Mouse (Mus musculus): ENCODE measurements at regions not wholly inside any gene's neighbourhood (a gene's known extent, or its start where the extent isn't known, plus 50 kb on each side); places are given as distances from the start of the nearest gene placed in this dataset.

- Histone ChIP-seq H3K4me1 (ENCODE audit: insufficient read depth, low read depth, low read length) (no peaks in the 10 kb centered on the region), H3K9ac (replicated peaks; ENCODE audit: low read depth) (no peak overlapping the region), H3K9me3 (ENCODE audit: low read length) (no peaks in the 10 kb centered on the region), H3K4me3 (ENCODE audit: low read depth, low read length) (no peak overlapping the region), H3K36me3 (ENCODE audit: insufficient read depth, low read length) (no peaks in the 10 kb centered on the region), H3K27me3 (replicated peaks; ENCODE audit: insufficient read depth, low read length) (no peaks in the 10 kb centered on the region), H3K4me2 (replicated peaks; ENCODE audit: low read depth, low read length) (no peak overlapping the region), H3K27ac (ENCODE audit: low read length) (no peak overlapping the region)
- DNase-seq (ENCODE audit: low spot score) (peak; percentile 46), ATAC-seq (peak; percentile 71)
- TF ChIP-seq EP300 (IDR thresholded peaks at IDR 0.05), result no peak
- 39% methylated on average over 10 of the region's 10 CpGs for WGBS
Measured at GRCm38 (mm10) chr1:128535537-128536150, 56.4 kb downstream of the Cxcr4 start.

- no peak overlapping the region for H3K9ac ChIP-seq (replicated peaks; ENCODE audit: low read depth)
- TF ChIP-seq EP300 (IDR thresholded peaks at IDR 0.05) (no peak), CTCF (IDR thresholded peaks at IDR 0.05) (no peak)
- H3K27ac ChIP-seq (ENCODE audit: low read length), result no peak overlapping the region
- H3K36me3 ChIP-seq (ENCODE audit: insufficient read depth, low read length), result no peaks in the 10 kb centered on the region
- DNase-seq (ENCODE audit: low spot score) (peak; percentile 31), ATAC-seq (no peak)
- WGBS, result 12% methylated on average over 4 of the region's 4 CpGs
- H3K9me3 ChIP-seq (ENCODE audit: low read length), result no peaks in the 10 kb centered on the region
- no peaks in the 10 kb centered on the region for H3K27me3 ChIP-seq (replicated peaks; ENCODE audit: insufficient read depth, low read length)
- H3K4me1 ChIP-seq (ENCODE audit: insufficient read depth, low read depth, low read length), result no peaks in the 10 kb centered on the region
- no peak overlapping the region for H3K4me2 ChIP-seq (replicated peaks; ENCODE audit: low read depth, low read length)
- no peak overlapping the region for H3K4me3 ChIP-seq (ENCODE audit: low read depth, low read length)
Measured at GRCm38 (mm10) chr1:128532632-128533031, 59.5 kb downstream of the Cxcr4 start.

- DNase-seq (ENCODE audit: low spot score) (no peak), ATAC-seq (no peak)
- no peak overlapping the region for H3K4me2 ChIP-seq (replicated peaks; ENCODE audit: low read depth, low read length)
- H3K9ac ChIP-seq (replicated peaks; ENCODE audit: low read depth), result no peak overlapping the region
- TF ChIP-seq CTCF (IDR thresholded peaks at IDR 0.05) (no peak), EP300 (IDR thresholded peaks at IDR 0.05) (no peak)
- no peaks in the 10 kb centered on the region for H3K4me1 ChIP-seq (ENCODE audit: insufficient read depth, low read depth, low read length)
- no peaks in the 10 kb centered on the region for H3K27me3 ChIP-seq (replicated peaks; ENCODE audit: insufficient read depth, low read length)
- no peak overlapping the region for H3K4me3 ChIP-seq (ENCODE audit: low read depth, low read length)
- no peaks in the 10 kb centered on the region for H3K36me3 ChIP-seq (ENCODE audit: insufficient read depth, low read length)
- H3K9me3 ChIP-seq (ENCODE audit: low read length), result no peaks in the 10 kb centered on the region
- no peak overlapping the region for H3K27ac ChIP-seq (ENCODE audit: low read length)
- WGBS, result 79% methylated on average over 4 of the region's 4 CpGs
Measured at GRCm38 (mm10) chr1:128529808-128530545, 62.1 kb downstream of the Cxcr4 start.

GRCm38 (mm10) chr1:128519234-128519633, 72.9 kb downstream of the Cxcr4 start:
- DNase-seq (ENCODE audit: low spot score) (no peak), ATAC-seq (no peak)
- Histone ChIP-seq H3K36me3 (ENCODE audit: insufficient read depth, low read length) (no peaks in the 10 kb centered on the region), H3K9me3 (ENCODE audit: low read length) (no peaks in the 10 kb centered on the region), H3K9ac (replicated peaks; ENCODE audit: low read depth) (no peak overlapping the region), H3K4me2 (replicated peaks; ENCODE audit: low read depth, low read length) (no peak overlapping the region), H3K27me3 (replicated peaks; ENCODE audit: insufficient read depth, low read length) (no peaks in the 10 kb centered on the region), H3K4me3 (ENCODE audit: low read depth, low read length) (no peak overlapping the region), H3K4me1 (ENCODE audit: insufficient read depth, low read depth, low read length) (no peaks in the 10 kb centered on the region), H3K27ac (ENCODE audit: low read length) (no peak overlapping the region)
- TF ChIP-seq CTCF (IDR thresholded peaks at IDR 0.05), result no peak
- no peak for TF ChIP-seq EP300 (IDR thresholded peaks at IDR 0.05)
- WGBS, result 89% methylated on average over 4 of the region's 4 CpGs

DNA sequence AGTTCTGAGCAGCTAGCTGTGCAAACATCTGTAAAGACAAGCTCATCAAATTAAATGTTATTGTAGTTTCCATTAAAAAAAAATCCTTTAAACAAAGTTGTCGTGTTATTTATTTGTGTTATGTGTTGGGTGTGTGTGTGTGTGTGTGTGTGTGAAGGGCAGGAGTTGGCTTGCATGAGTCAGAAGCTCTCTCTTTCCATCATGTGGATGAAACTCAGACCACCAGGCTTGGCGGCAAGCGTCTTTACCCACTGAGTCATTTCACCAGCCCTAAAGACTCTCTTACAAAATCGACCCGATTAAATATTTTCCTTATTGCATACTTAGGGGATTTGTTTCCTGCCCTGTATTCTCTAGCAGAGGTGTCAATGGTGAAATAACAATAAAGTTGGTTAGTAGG, 73.6 kb downstream of the Cxcr4 start:
- H3K27me3 ChIP-seq (replicated peaks; ENCODE audit: insufficient read depth, low read length), result no peaks in the 10 kb centered on the region
- no peak overlapping the region for H3K9ac ChIP-seq (replicated peaks; ENCODE audit: low read depth)
- no peak overlapping the region for H3K4me3 ChIP-seq (ENCODE audit: low read depth, low read length)
- DNase-seq (ENCODE audit: low spot score) (no peak), ATAC-seq (no peak)
- H3K4me2 ChIP-seq (replicated peaks; ENCODE audit: low read depth, low read length), result no peak overlapping the region
- TF ChIP-seq EP300 (IDR thresholded peaks at IDR 0.05) (no peak), CTCF (IDR thresholded peaks at IDR 0.05) (no peak)
- H3K27ac ChIP-seq (ENCODE audit: low read length), result no peak overlapping the region
- whole genome bisulfite sequencing, result 88% methylated on average over 5 of the region's 5 CpGs
- H3K36me3 ChIP-seq (ENCODE audit: insufficient read depth, low read length), result no peaks in the 10 kb centered on the region
- H3K9me3 ChIP-seq (ENCODE audit: low read length), result no peaks in the 10 kb centered on the region
- H3K4me1 ChIP-seq (ENCODE audit: insufficient read depth, low read depth, low read length), result no peaks in the 10 kb centered on the region

- TF ChIP-seq EP300 (IDR thresholded peaks at IDR 0.05), result no peak
- TF ChIP-seq CTCF (IDR thresholded peaks at IDR 0.05), result no peak
- no peaks in the 10 kb centered on the region for H3K9me3 ChIP-seq (ENCODE audit: low read length)
- no peaks in the 10 kb centered on the region for H3K36me3 ChIP-seq (ENCODE audit: insufficient read depth, low read length)
- 67% methylated on average over 1 of the region's 1 CpGs for WGBS
- ATAC-seq (no peak), DNase-seq (ENCODE audit: low spot score) (no peak)
- H3K9ac ChIP-seq (replicated peaks; ENCODE audit: low read depth), result no peak overlapping the region
- no peak overlapping the region for H3K27ac ChIP-seq (ENCODE audit: low read length)
- H3K4me1 ChIP-seq (ENCODE audit: insufficient read depth, low read depth, low read length), result no peaks in the 10 kb centered on the region
- H3K4me2 ChIP-seq (replicated peaks; ENCODE audit: low read depth, low read length), result no peak overlapping the region
- no peaks in the 10 kb centered on the region for H3K27me3 ChIP-seq (replicated peaks; ENCODE audit: insufficient read depth, low read length)
- no peak overlapping the region for H3K4me3 ChIP-seq (ENCODE audit: low read depth, low read length)
Measured at GRCm38 (mm10) chr1:128517351-128517750, 74.7 kb downstream of the Cxcr4 start.
